Mouse (Mus musculus): ENCODE measurements around the gene Klhl6.
"Not testable (repeated sequence)": the region's sequence is repeated elsewhere in the genome, so short reads cannot be mapped to it uniquely, and the experiment has no call there.

GRCm38 (mm10) chr16:19996913-19997312, 14.1 kb upstream of the Klhl6 start:
- not testable (repeated sequence) for TF ChIP-seq CTCF, EP300 (IDR thresholded peaks at IDR 0.05; ENCODE audit: low read depth)
